Mouse (Mus musculus): ENCODE measurements around the gene Gpx2.

DNA sequence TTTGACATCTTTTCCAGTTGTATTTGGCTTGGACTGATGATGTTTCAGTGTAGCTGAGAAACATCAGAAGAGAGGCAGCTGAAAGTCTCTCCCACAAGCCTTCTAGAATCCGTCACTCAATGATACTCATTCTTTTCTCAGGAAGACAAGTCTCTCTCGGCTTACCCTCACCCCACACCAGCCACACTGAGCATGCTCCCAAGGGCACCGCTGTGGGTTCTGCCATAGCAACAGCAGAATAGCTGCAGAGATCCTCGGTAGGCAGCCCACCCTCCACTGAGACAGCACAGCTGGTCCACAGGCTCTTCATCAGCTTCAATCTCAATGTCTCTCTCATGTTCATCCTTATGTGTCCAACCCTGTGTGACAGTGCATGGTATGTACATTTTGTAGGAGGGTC lies 29.9 kb upstream of the Gpx2 start:
- TF ChIP-seq POLR2A (IDR thresholded peaks at IDR 0.05; ENCODE audit: extremely low read depth, insufficient read depth, low read length) (no peak), CTCF (IDR thresholded peaks at IDR 0.05; ENCODE audit: low read depth, low read length) (no peak)

All from liver, adult 2 months (tissue).